Mouse (Mus musculus) erythroblast, embryonic 14.5 days (primary cell): ENCODE data around the gene Drd2.

ENCODE experiments used
- GATA1 ChIP-seq: IDR thresholded peaks from 2 replicates; pipeline ENCODE4 v1.6.1; 2012; ENCODE audit warnings: low read length, inconsistent platforms, mixed read lengths
- TAL1 ChIP-seq: IDR thresholded peaks from 3 replicates; pipeline ENCODE4 v1.6.1; 2012; ENCODE audit warnings: low read length, inconsistent platforms, mixed read lengths

GRCm38 (mm10) chr9:49423866-49424265, 83.4 kb downstream of the Drd2 start:
- TF ChIP-seq GATA1 (no peak), TAL1 (no peak)
